Mouse (Mus musculus): ENCODE data around the gene Gm12216.

Gm12216 gene

GRCm38 (mm10) chr11:53772536-53772935, 86.5 kb downstream of the Gm12216 start:
- in situ Hi-C loops (cut with MseI, MboI) = no loop called here

GRCm38 (mm10) chr11:53771001-53771744, 87.9 kb downstream of the Gm12216 start:
- in situ Hi-C loops (cut with MseI, MboI) = no loop called here

GRCm38 (mm10) chr11:53770125-53770791, 88.8 kb downstream of the Gm12216 start:
- in situ Hi-C loops (cut with MseI, MboI) = no loop called here

GRCm38 (mm10) chr11:53769760-53770124, 89.3 kb downstream of the Gm12216 start, which contains the start of gene Irf1:
Irf1 (plus strand) TSS chr11:53770014.
- in situ Hi-C loops (cut with MseI, MboI) = no loop called here

- in situ Hi-C loops (cut with MseI, MboI) = no loop called here
Observed at GRCm38 (mm10) chr11:53769185-53769576, 89.9 kb downstream of the Gm12216 start.

- in situ Hi-C loops (cut with MseI, MboI) = no loop called here
Observed at GRCm38 (mm10) chr11:53768422-53769184, 90.5 kb downstream of the Gm12216 start.

- in situ Hi-C loops (cut with MseI, MboI) = no loop called here
Observed at GRCm38 (mm10) chr11:53764581-53764980, 94.5 kb downstream of the Gm12216 start.

GRCm38 (mm10) chr11:53763496-53764140, 95.4 kb downstream of the Gm12216 start:
- in situ Hi-C loops (cut with MseI, MboI) = no loop called here

- in situ Hi-C loops (cut with MseI, MboI) = no loop called here
Observed at GRCm38 (mm10) chr11:53762827-53763495, 96.1 kb downstream of the Gm12216 start.

GRCm38 (mm10) chr11:53762426-53762825, 96.6 kb downstream of the Gm12216 start:
- in situ Hi-C loops (cut with MseI, MboI) = no loop called here

- in situ Hi-C loops (cut with MseI, MboI) = no loop called here
Observed at GRCm38 (mm10) chr11:53761822-53762221, 97.2 kb downstream of the Gm12216 start.

GRCm38 (mm10) chr11:53761284-53761683, 97.8 kb downstream of the Gm12216 start:
- in situ Hi-C loops (cut with MseI, MboI) = no loop called here

- in situ Hi-C loops (cut with MseI, MboI) = loop anchor here (5.0 kb wide), 2 partner anchors 88 to 93 kb away; no protein-coding TSS in a partner anchor
Observed at GRCm38 (mm10) chr11:53759545-53760406, 99.3 kb downstream of the Gm12216 start.

- in situ Hi-C loops (cut with MseI, MboI) = loop anchor here (5.0 kb wide), 2 partner anchors 88 to 93 kb away; no protein-coding TSS in a partner anchor
Observed at GRCm38 (mm10) chr11:53758791-53759351, 100.2 kb downstream of the Gm12216 start.

GRCm38 (mm10) chr11:53758033-53758432, 101.0 kb downstream of the Gm12216 start:
- in situ Hi-C loops (cut with MseI, MboI) = loop anchor here (5.0 kb wide), 2 partner anchors 89 to 94 kb away; no protein-coding TSS in a partner anchor

- in situ Hi-C loops (cut with MseI, MboI) = loop anchor here (5.0 kb wide), 2 partner anchors 90 to 95 kb away; no protein-coding TSS in a partner anchor
Observed at GRCm38 (mm10) chr11:53757612-53758011, 101.4 kb downstream of the Gm12216 start.

GRCm38 (mm10) chr11:53755011-53755595, 104.0 kb downstream of the Gm12216 start:
- in situ Hi-C loops (cut with MseI, MboI) = loop anchor here (5.0 kb wide), 2 partner anchors 92 to 97 kb away; no protein-coding TSS in a partner anchor

GRCm38 (mm10) chr11:53749716-53750352, 109.2 kb downstream of the Gm12216 start:
- in situ Hi-C loops (cut with MseI, MboI) = no loop called here

- in situ Hi-C loops (cut with MseI, MboI) = no loop called here
Observed at GRCm38 (mm10) chr11:53749306-53749705, 109.8 kb downstream of the Gm12216 start.
